Mouse (Mus musculus) kidney, embryonic 15.5 days (tissue): ENCODE results near the gene Zfp57. TPM values are rescaled to one million over a fixed set of nuclear protein-coding genes. Genes with fewer than 3 reads are reported as not detected.
"Not testable (repeated sequence)": the region's sequence is repeated elsewhere in the genome, so short reads cannot be mapped to it uniquely, and the experiment has no call there.

Experiments
- ATAC-seq: fragments of 200-750 bp; cut with Nextera tagmentation; replicated peaks from 2 replicates; pipeline ENCODE4 v1.8.0; 2017; ENCODE audit warnings: moderate TSS enrichment; ENCODE audit not compliant: low FRiP score
- H3K27ac ChIP-seq: fragments of 300-500 bp; sonication (generic); 2 replicates; pipeline ENCODE4 v1.5.1; 2015; ENCODE audit warnings: mild to moderate bottlenecking, inconsistent platforms
- H3K27me3 ChIP-seq: fragments of 300-500 bp; sonication (generic); 2 replicates; pipeline ENCODE4 v1.6.1; 2015; ENCODE audit warnings: inconsistent platforms
- H3K36me3 ChIP-seq: fragments of 300-500 bp; sonication (generic); 2 replicates; pipeline ENCODE4 v1.6.1; 2015; ENCODE audit warnings: inconsistent platforms
- H3K4me1 ChIP-seq: fragments of 300-500 bp; sonication (generic); 2 replicates; pipeline ENCODE4 v1.6.1; 2015; ENCODE audit warnings: inconsistent platforms
- H3K4me2 ChIP-seq: fragments of 300-500 bp; sonication (generic); 2 replicates; pipeline ENCODE4 v1.6.1; 2015; ENCODE audit warnings: moderate library complexity, mild to moderate bottlenecking, inconsistent platforms
- H3K4me3 ChIP-seq: fragments of 300-500 bp; sonication (generic); replicated peaks from 2 replicates; pipeline ENCODE4 v1.5.1; 2015; ENCODE audit warnings: mild to moderate bottlenecking, inconsistent platforms
- H3K9ac ChIP-seq: fragments of 300-500 bp; sonication (generic); 2 replicates; pipeline ENCODE4 v1.6.1; 2015; ENCODE audit warnings: mild to moderate bottlenecking, inconsistent platforms
- H3K9me3 ChIP-seq: fragments of 300-500 bp; sonication (generic); replicated peaks from 2 replicates; pipeline ENCODE4 v1.6.1; 2016; ENCODE audit warnings: inconsistent platforms
- WGBS: fragments of 180-500 bp; shearing (Covaris S2); methylation state at CpG from one replicate; pipeline ENCODE4 v1.1.7; 2015; ENCODE audit warnings: mixed read lengths; 5-methylcytosine and 5-hydroxymethylcytosine counted together
- polyA plus RNA-seq: library from polyadenylated mRNA; unstranded; fragments of >200 nt; fragmentation: Nextera tagmentation; extraction: Ambion mirVana; gene quantifications from 2 replicates; pipeline ENCODE4 v1.2.1, GENCODE M21; 2015

Zfp57 gene
- polyA plus RNA-seq, 1 experiment from 2014 or later = 69.4 TPM

GRCm38 (mm10) chr17:36998477-36998876, 2.5 kb upstream of the Zfp57 start:
- Histone ChIP-seq H3K9me3 (no peaks in the 10 kb centered on the region), H3K4me3 (no peak overlapping the region), H3K9ac (no peak overlapping the region), H3K27me3 (no peaks in the 10 kb centered on the region), H3K27ac (no peak overlapping the region), H3K4me2 (no peak overlapping the region), H3K36me3 (no peaks in the 10 kb centered on the region), H3K4me1 (peaks cover 9% of the 10 kb centered on the region; the same call in 1 of the 2 replicates)
- no peak for ATAC-seq
- 76% methylated on average over 2 of the region's 2 CpGs for WGBS

DNA sequence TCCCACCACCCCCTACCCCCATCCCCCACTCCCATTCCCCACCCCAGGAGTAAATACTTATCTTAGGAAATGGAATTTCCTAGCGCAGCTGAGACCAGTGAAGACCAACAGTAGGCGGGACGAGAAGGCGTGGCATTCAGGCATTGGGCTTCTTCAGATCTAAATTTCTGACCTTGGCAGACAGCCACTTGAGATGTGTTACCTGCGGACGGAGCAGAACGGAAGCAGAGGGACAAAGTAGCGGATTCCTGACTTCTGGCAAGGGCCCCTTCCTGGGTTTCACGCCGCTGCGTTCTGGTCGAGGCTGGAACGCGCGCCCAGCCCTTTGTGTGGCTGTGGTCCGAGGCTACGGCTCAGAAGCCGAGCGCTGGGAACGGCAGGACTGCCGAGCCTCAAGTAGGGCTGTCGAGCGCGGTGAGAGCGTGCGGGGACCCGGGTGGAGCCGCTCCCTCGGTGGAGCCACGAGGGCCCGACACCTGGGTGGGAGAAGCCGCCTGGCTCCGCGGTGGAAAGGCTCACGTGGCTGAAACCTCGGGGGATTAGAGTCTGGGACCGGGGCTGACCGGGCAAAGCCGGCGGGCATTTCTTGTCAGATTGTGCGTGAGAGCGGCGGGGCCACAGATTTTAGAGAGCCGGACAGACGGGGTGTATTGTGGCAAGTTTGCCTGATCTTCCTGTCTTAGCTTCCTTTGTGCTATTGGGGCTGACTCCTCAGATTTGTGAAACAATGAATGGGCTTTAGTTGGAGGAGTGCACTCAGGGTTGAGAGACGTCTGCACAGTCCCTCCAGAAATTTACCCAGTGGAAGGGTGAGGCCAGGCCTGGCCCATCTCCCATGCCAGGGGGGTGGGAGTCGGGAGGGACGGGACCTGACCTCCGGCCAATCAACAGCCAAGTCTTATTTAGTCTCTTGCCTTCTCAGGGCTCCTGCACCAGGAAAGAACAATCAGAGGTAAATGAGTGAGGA, 1.7 kb downstream of the Zfp57 start:
- Histone ChIP-seq H3K4me3 (peak overlapping the region; percentile 60), H3K9me3 (no peaks in the 10 kb centered on the region), H3K4me2 (peak overlapping the region; percentile 80), H3K36me3 (peaks cover 29% of the 10 kb centered on the region), H3K27ac (peak overlapping the region; percentile 86), H3K27me3 (no peaks in the 10 kb centered on the region), H3K4me1 (peaks cover 11% of the 10 kb centered on the region; the same call in 1 of the 2 replicates), H3K9ac (peak overlapping the region; percentile 75)
- peak; percentile 92 for ATAC-seq
- under 1% methylated on average over 49 of the region's 49 CpGs for WGBS

GRCm38 (mm10) chr17:37003366-37003765, 2.4 kb downstream of the Zfp57 start:
- H3K9me3 ChIP-seq = no peaks in the 10 kb centered on the region
- WGBS = 36% methylated on average over 4 of the region's 4 CpGs
- no peak for ATAC-seq
- peaks cover 36% of the 10 kb centered on the region for H3K36me3 ChIP-seq
- H3K27ac ChIP-seq = no peak overlapping the region
- H3K4me2 ChIP-seq = peak overlapping the region; percentile 80
- H3K27me3 ChIP-seq = no peaks in the 10 kb centered on the region
- H3K4me1 ChIP-seq = peaks cover 11% of the 10 kb centered on the region; the same call in 1 of the 2 replicates
- peak overlapping the region; percentile 60 for H3K4me3 ChIP-seq
- peak overlapping the region; percentile 75 for H3K9ac ChIP-seq

DNA sequence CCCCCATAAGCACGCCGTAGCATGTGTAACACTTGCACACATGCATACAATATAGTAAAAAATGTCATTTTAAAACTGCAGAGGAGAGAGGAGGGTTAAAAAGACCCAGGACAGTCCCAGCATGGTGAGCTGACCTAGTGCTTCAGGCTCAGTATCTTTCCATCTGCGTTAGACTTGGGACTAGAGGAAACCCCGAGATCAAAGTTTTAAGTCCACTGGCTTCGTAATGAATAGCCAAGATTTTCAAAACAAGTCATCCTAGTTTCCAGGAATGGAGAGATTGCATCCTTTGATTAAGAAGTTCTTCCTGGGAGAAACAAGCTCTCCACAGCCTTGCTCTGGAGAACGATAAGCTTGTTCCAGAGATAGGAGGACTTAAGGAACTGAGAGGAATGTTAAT, 7.2 kb downstream of the Zfp57 start:
- ATAC-seq = no peak
- 81% methylated on average over 6 of the region's 6 CpGs for WGBS

GRCm38 (mm10) chr17:37009460-37010042, 8.6 kb downstream of the Zfp57 start:
- no peaks in the 10 kb centered on the region for H3K9me3 ChIP-seq
- no peak for ATAC-seq
- H3K4me2 ChIP-seq = no peak overlapping the region
- peaks cover 64% of the 10 kb centered on the region for H3K36me3 ChIP-seq
- no peak overlapping the region for H3K27ac ChIP-seq
- WGBS = 94% methylated on average over 17 of the region's 17 CpGs
- peaks cover 4% of the 10 kb centered on the region; the same call in 1 of the 2 replicates for H3K4me1 ChIP-seq
- no peak overlapping the region for H3K4me3 ChIP-seq
- no peak overlapping the region for H3K9ac ChIP-seq
- H3K27me3 ChIP-seq = no peaks in the 10 kb centered on the region

More for the DNA sequence above, 7.2 kb downstream of the Zfp57 start:
- Histone ChIP-seq H3K4me3 (no peak overlapping the region), H3K4me2 (no peak overlapping the region), H3K9ac (no peak overlapping the region), H3K27me3 (no peaks in the 10 kb centered on the region), H3K27ac (no peak overlapping the region), H3K36me3 (peaks cover 66% of the 10 kb centered on the region), H3K4me1 (peaks cover 10% of the 10 kb centered on the region), H3K9me3 (no peaks in the 10 kb centered on the region)

GRCm38 (mm10) chr17:37011719-37012118, 10.8 kb downstream of the Zfp57 start:
- Histone ChIP-seq H3K4me2 (no peak overlapping the region), H3K4me3 (no peak overlapping the region), H3K9me3 (no peaks in the 10 kb centered on the region), H3K4me1 (peaks cover 4% of the 10 kb centered on the region; the same call in 1 of the 2 replicates), H3K9ac (no peak overlapping the region), H3K27me3 (no peaks in the 10 kb centered on the region), H3K27ac (no peak overlapping the region), H3K36me3 (peaks cover 47% of the 10 kb centered on the region)
- WGBS = 86% methylated on average over 3 of the region's 3 CpGs
- no peak for ATAC-seq

DNA sequence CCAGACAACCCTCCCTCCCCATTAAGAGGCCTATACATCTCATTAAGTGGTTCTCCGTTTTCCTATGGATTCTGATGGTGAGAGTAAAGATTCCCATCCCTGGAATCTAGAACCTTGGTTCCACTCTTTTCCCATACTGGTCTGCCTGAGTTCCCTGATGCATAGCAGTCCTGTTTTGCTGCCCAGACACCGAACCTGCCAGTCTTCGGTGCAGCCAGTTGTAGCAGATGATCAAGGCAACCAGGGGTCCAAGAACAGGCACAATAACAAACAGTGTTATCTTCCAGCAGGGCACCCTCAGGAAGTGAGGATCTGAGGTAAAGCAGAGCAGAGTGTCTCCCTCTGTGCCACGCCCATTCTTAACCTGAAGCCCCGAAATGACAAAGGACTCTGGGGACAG, 11.2 kb downstream of the Zfp57 start:
- Histone ChIP-seq H3K4me3 (no peak overlapping the region), H3K9ac (no peak overlapping the region), H3K9me3 (no peaks in the 10 kb centered on the region), H3K4me1 (peaks cover 4% of the 10 kb centered on the region; the same call in 1 of the 2 replicates), H3K27ac (no peak overlapping the region), H3K36me3 (peaks cover 42% of the 10 kb centered on the region), H3K27me3 (no peaks in the 10 kb centered on the region), H3K4me2 (no peak overlapping the region)
- 67% methylated on average over 5 of the region's 5 CpGs for WGBS
- ATAC-seq = no peak

DNA sequence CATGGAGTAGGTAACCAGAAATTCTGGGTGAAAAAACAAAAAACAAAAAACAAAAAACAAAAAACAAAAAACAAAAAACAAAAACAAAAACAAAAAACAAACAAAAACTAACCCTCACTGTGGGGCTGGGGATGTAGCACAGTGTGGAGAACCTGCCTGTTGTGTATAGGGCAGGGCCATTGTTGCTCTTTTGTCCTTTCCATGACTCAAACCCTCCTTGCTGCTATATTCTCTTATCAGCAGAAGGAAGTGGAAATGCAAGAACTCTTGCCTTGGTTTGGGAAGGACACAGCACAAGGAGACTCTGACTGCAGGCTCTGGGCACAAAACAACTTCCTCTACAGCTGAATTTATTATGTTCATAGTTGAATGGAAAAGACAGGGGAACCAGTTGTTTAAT, 15.4 kb downstream of the Zfp57 start:
- H3K9ac ChIP-seq = no peak overlapping the region
- H3K4me3 ChIP-seq = no peak overlapping the region
- no peak overlapping the region for H3K4me2 ChIP-seq
- H3K27ac ChIP-seq = no peak overlapping the region
- no peak for ATAC-seq
- no peaks in the 10 kb centered on the region for H3K9me3 ChIP-seq
- peaks cover 4% of the 10 kb centered on the region; the same call in 1 of the 2 replicates for H3K4me1 ChIP-seq
- H3K36me3 ChIP-seq = peaks cover 1% of the 10 kb centered on the region; the same call in 1 of the 2 replicates
- no peaks in the 10 kb centered on the region for H3K27me3 ChIP-seq

DNA sequence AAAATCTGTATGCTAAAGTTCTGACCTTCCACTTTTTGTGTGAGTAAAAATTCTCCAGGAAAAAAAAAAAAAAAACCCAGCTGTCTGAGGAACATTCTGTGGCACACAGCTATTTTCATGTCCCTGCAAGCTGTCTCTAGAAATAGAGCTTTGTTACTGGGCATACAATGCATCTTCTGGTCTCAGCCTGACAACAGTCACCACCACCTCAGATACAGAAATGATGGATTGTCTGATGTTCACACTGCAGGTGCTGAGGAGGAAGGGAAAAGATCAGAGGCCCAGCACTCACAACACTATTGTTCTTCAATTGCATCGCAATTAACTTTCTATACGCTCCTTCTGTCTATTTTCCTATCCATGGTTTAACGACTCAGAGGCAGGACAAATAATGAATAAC, 17.4 kb downstream of the Zfp57 start:
- Histone ChIP-seq H3K9me3 (no peaks in the 10 kb centered on the region), H3K9ac (no peak overlapping the region), H3K4me2 (no peak overlapping the region), H3K36me3 (no peaks in the 10 kb centered on the region), H3K4me3 (no peak overlapping the region), H3K27me3 (no peaks in the 10 kb centered on the region), H3K27ac (no peak overlapping the region), H3K4me1 (no peaks in the 10 kb centered on the region)
- ATAC-seq = no peak
- 80% methylated on average over 3 of the region's 3 CpGs for WGBS

DNA sequence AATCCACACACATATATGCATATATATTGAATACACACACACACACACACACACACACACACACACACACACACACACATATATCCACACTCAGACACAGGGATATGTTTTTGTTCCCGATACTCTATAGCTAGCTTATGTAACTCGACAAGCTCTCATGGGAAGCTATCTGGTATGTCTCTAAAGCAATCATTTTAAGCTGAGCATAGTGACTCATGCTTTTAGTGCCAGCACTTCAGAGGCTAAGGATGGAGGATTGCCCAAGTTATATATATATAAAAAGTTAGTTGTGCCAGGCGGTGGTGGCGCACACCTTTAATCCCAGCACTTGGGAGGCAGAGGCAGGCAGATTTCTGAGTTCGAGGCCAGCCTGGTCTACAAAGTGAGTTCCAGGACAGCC, 18.3 kb downstream of the Zfp57 start:
- not testable (repeated sequence) for H3K36me3 ChIP-seq, ATAC-seq
- 93% methylated on average over 5 of the region's 5 CpGs for WGBS

DNA sequence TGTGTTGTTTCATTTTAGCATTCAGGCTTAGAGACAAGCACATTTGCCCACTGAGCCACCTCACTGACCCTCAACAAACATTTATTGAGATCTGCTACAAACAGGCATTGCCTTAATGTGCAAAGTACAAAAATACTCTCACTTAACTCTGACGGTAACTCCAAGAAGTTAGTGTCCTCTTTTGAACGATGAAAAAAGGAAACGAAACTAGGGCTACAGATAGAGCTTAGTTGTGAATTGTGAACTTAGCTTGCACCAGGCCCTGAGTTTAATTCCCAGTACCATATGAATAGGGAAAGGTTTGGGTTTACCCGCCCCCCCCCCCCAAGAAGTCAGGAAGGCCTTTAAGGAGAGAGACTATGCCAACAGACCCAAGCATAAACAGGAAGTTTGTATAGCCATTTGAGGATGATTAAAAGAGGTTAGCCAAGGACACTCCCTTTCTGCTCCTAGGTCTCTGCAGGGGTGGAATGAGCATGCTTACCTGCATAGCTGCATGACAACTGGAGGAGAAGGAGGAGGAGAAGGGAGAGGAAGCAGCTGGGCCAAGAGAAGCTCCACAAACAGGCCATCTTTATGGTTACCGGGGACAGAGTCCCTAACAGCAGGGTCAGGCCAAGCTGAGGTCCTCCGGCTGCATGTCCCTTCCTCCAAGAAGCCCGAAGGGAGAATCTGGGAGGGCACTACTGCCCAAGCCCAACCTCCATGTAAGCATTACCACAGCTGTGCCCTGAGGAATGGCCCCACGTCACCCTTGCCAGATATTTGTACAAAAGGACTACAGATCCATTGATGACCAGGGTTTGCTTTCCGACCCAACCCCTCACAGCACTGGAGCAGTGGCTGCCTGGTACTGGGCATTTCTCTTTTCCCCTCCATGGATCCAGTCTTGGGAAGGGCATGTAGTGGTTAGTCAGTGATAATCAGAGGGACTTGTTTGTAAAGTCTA, 21.9 kb downstream of the Zfp57 start, which contains the start of gene Mog:
TSS of gene Mog (minus strand) at position 771 of the 949 bp plus-strand sequence.
- WGBS = 74% methylated on average over 9 of the region's 9 CpGs
- H3K27me3 ChIP-seq = no peaks in the 10 kb centered on the region
- no peak within 1 kb of the TSS for H3K27ac ChIP-seq
- no peak for ATAC-seq
- no peaks in the 10 kb centered on the region for H3K36me3 ChIP-seq
- no peak within 1 kb of the TSS for H3K4me3 ChIP-seq
- H3K9me3 ChIP-seq = no peaks in the 10 kb centered on the region
- H3K9ac ChIP-seq = no peak within 1 kb of the TSS
- H3K4me2 ChIP-seq = no peak within 1 kb of the TSS
- H3K4me1 ChIP-seq = 0 out of 2 replicates have a peak, but pooled peaks cover 2% of the 10 kb centered on the region

More for the DNA sequence above, 18.3 kb downstream of the Zfp57 start:
- H3K4me2 ChIP-seq, H3K4me1 ChIP-seq, H3K9me3 ChIP-seq, H3K27ac ChIP-seq, H3K27me3 ChIP-seq, H3K9ac ChIP-seq, H3K4me3 ChIP-seq: not testable (repeated sequence)
